Mouse (Mus musculus): ENCODE measurements at regions not wholly inside any gene's neighbourhood (a gene's known extent, or its start where the extent isn't known, plus 50 kb on each side); places are given as distances from the start of the nearest gene placed in this dataset.

- Histone ChIP-seq H3K4me2 (no peak overlapping the region), H3K27ac (no peak overlapping the region), H3K27me3 (no peaks in the 10 kb centered on the region), H3K4me1 (peaks cover under 1% of the 10 kb centered on the region; the same call in 1 of the 2 replicates), H3K36me3 (no peaks in the 10 kb centered on the region), H3K9ac (no peak overlapping the region), H3K4me3 (replicated peaks) (no peak overlapping the region), H3K9me3 (replicated peaks) (no peaks in the 10 kb centered on the region)
- ATAC-seq (replicated peaks; ENCODE audit: low FRiP score): no peak
- 86% methylated on average over 14 of the region's 14 CpGs for WGBS
These were observed 77.7 kb downstream of the Fam76b start for GRCm38 (mm10) chr9:13905086-13905669.

GRCm38 (mm10) chr9:13906736-13907135 is 79.2 kb downstream of the Fam76b start:
- H3K36me3 ChIP-seq: no peaks in the 10 kb centered on the region
- no peaks in the 10 kb centered on the region for H3K9me3 ChIP-seq (replicated peaks)
- peaks cover 2% of the 10 kb centered on the region; the same call in 1 of the 2 replicates for H3K4me1 ChIP-seq
- 93% methylated on average over 6 of the region's 6 CpGs for WGBS
- no peak overlapping the region for H3K4me3 ChIP-seq (replicated peaks)
- no peak overlapping the region for H3K4me2 ChIP-seq
- no peaks in the 10 kb centered on the region for H3K27me3 ChIP-seq
- no peak for ATAC-seq (replicated peaks; ENCODE audit: low FRiP score)
- no peak overlapping the region for H3K9ac ChIP-seq
- no peak overlapping the region for H3K27ac ChIP-seq

GRCm38 (mm10) chr9:13909604-13910003 is 82.1 kb downstream of the Fam76b start:
- Histone ChIP-seq H3K4me2 (no peak overlapping the region), H3K36me3 (no peaks in the 10 kb centered on the region), H3K4me3 (replicated peaks) (no peak overlapping the region), H3K4me1 (peaks cover 2% of the 10 kb centered on the region; the same call in 1 of the 2 replicates), H3K27me3 (no peaks in the 10 kb centered on the region), H3K9ac (no peak overlapping the region), H3K27ac (no peak overlapping the region), H3K9me3 (replicated peaks) (no peaks in the 10 kb centered on the region)
- no peak for ATAC-seq (replicated peaks; ENCODE audit: low FRiP score)
- 66% methylated on average over 3 of the region's 3 CpGs for WGBS

GRCm38 (mm10) chr9:13910091-13910490 is 82.6 kb downstream of the Fam76b start:
- Histone ChIP-seq H3K27me3 (no peaks in the 10 kb centered on the region), H3K4me3 (replicated peaks) (no peak overlapping the region), H3K9me3 (replicated peaks) (no peaks in the 10 kb centered on the region), H3K27ac (no peak overlapping the region), H3K9ac (no peak overlapping the region), H3K4me1 (peaks cover 2% of the 10 kb centered on the region; the same call in 1 of the 2 replicates), H3K4me2 (no peak overlapping the region), H3K36me3 (no peaks in the 10 kb centered on the region)
- WGBS: 40% methylated on average over 2 of the region's 2 CpGs
- ATAC-seq (replicated peaks; ENCODE audit: low FRiP score): 0 out of 2 replicates have a peak, but pooled peaks have one; percentile 49

GRCm38 (mm10) chr9:13913459-13913858 is 85.9 kb downstream of the Fam76b start:
- ATAC-seq (replicated peaks; ENCODE audit: low FRiP score): no peak
- Histone ChIP-seq H3K4me2 (no peak overlapping the region), H3K4me3 (replicated peaks) (no peak overlapping the region), H3K9ac (no peak overlapping the region), H3K4me1 (peaks cover 2% of the 10 kb centered on the region; the same call in 1 of the 2 replicates), H3K9me3 (replicated peaks) (no peaks in the 10 kb centered on the region), H3K27me3 (no peaks in the 10 kb centered on the region), H3K36me3 (no peaks in the 10 kb centered on the region), H3K27ac (no peak overlapping the region)
- WGBS: 54% methylated on average over 3 of the region's 3 CpGs

- Histone ChIP-seq H3K9ac (no peak overlapping the region), H3K27ac (no peak overlapping the region), H3K27me3 (no peaks in the 10 kb centered on the region), H3K36me3 (no peaks in the 10 kb centered on the region), H3K4me1 (peaks cover 2% of the 10 kb centered on the region; the same call in 1 of the 2 replicates), H3K9me3 (replicated peaks) (no peaks in the 10 kb centered on the region), H3K4me2 (no peak overlapping the region), H3K4me3 (replicated peaks) (no peak overlapping the region)
- WGBS: 79% methylated on average over 9 of the region's 9 CpGs
- ATAC-seq (replicated peaks; ENCODE audit: low FRiP score): no peak
These were observed 86.6 kb downstream of the Fam76b start for GRCm38 (mm10) chr9:13914131-13914530.

GRCm38 (mm10) chr9:13914847-13915246 is 87.3 kb downstream of the Fam76b start:
- Histone ChIP-seq H3K36me3 (no peaks in the 10 kb centered on the region), H3K27ac (no peak overlapping the region), H3K4me3 (replicated peaks) (no peak overlapping the region), H3K4me2 (no peak overlapping the region), H3K9ac (no peak overlapping the region), H3K27me3 (no peaks in the 10 kb centered on the region), H3K9me3 (replicated peaks) (no peaks in the 10 kb centered on the region), H3K4me1 (peaks cover 2% of the 10 kb centered on the region; the same call in 1 of the 2 replicates)
- WGBS: 88% methylated on average over 3 of the region's 3 CpGs
- ATAC-seq (replicated peaks; ENCODE audit: low FRiP score): no peak

- no peaks in the 10 kb centered on the region for H3K36me3 ChIP-seq
- no peak for ATAC-seq (replicated peaks; ENCODE audit: low FRiP score)
- H3K4me2 ChIP-seq: no peak overlapping the region
- WGBS: 83% methylated on average over 7 of the region's 7 CpGs
- no peak overlapping the region for H3K27ac ChIP-seq
- H3K9me3 ChIP-seq (replicated peaks): no peaks in the 10 kb centered on the region
- no peaks in the 10 kb centered on the region for H3K4me1 ChIP-seq
- no peak overlapping the region for H3K4me3 ChIP-seq (replicated peaks)
- H3K9ac ChIP-seq: no peak overlapping the region
- H3K27me3 ChIP-seq: no peaks in the 10 kb centered on the region
These were observed 89.3 kb downstream of the Fam76b start for GRCm38 (mm10) chr9:13916837-13917236.

GRCm38 (mm10) chr9:13918606-13919202 is 91.2 kb downstream of the Fam76b start:
- Histone ChIP-seq H3K4me2 (no peak overlapping the region), H3K27me3 (no peaks in the 10 kb centered on the region), H3K9ac (no peak overlapping the region), H3K27ac (no peak overlapping the region), H3K36me3 (no peaks in the 10 kb centered on the region), H3K4me1 (no peaks in the 10 kb centered on the region), H3K9me3 (replicated peaks) (no peaks in the 10 kb centered on the region), H3K4me3 (replicated peaks) (no peak overlapping the region)
- WGBS: 57% methylated on average over 7 of the region's 7 CpGs
- ATAC-seq (replicated peaks; ENCODE audit: low FRiP score): no peak

GRCm38 (mm10) chr9:13919739-13920410 is 92.4 kb downstream of the Fam76b start:
- 86% methylated on average over 9 of the region's 9 CpGs for WGBS
- H3K9ac ChIP-seq: no peak overlapping the region
- no peaks in the 10 kb centered on the region for H3K4me1 ChIP-seq
- H3K36me3 ChIP-seq: no peaks in the 10 kb centered on the region
- H3K27me3 ChIP-seq: no peaks in the 10 kb centered on the region
- no peak overlapping the region for H3K27ac ChIP-seq
- ATAC-seq (replicated peaks; ENCODE audit: low FRiP score): no peak
- H3K4me3 ChIP-seq (replicated peaks): no peak overlapping the region
- no peaks in the 10 kb centered on the region for H3K9me3 ChIP-seq (replicated peaks)
- no peak overlapping the region for H3K4me2 ChIP-seq

GRCm38 (mm10) chr9:13920623-13921022 is 93.1 kb downstream of the Fam76b start:
- Histone ChIP-seq H3K27me3 (no peaks in the 10 kb centered on the region), H3K36me3 (no peaks in the 10 kb centered on the region), H3K9ac (no peak overlapping the region), H3K4me3 (replicated peaks) (no peak overlapping the region), H3K9me3 (replicated peaks) (no peaks in the 10 kb centered on the region), H3K4me1 (no peaks in the 10 kb centered on the region), H3K4me2 (no peak overlapping the region), H3K27ac (no peak overlapping the region)
- no peak for ATAC-seq (replicated peaks; ENCODE audit: low FRiP score)
- 77% methylated on average over 1 of the region's 1 CpGs for WGBS

GRCm38 (mm10) chr9:13932001-13932508 is 104.5 kb downstream of the Fam76b start:
- no peak for ATAC-seq (replicated peaks; ENCODE audit: low FRiP score)

More at GRCm38 (mm10) chr9:13932001-13932508, 104.5 kb downstream of the Fam76b start:
- no peaks in the 10 kb centered on the region for H3K36me3 ChIP-seq
- no peaks in the 10 kb centered on the region for H3K27me3 ChIP-seq
- H3K9me3 ChIP-seq (replicated peaks): no peaks in the 10 kb centered on the region
- 33% methylated on average over 6 of the region's 6 CpGs for WGBS
- H3K4me3 ChIP-seq (replicated peaks): no peak overlapping the region
- no peaks in the 10 kb centered on the region for H3K4me1 ChIP-seq
- H3K4me2 ChIP-seq: no peak overlapping the region
- H3K9ac ChIP-seq: no peak overlapping the region
- H3K27ac ChIP-seq: no peak overlapping the region

Measured in kidney, embryonic 15.5 days (tissue).